Mouse (Mus musculus) forebrain, embryonic 12.5 days (tissue): ENCODE results near the gene Hdac10. TPM values are rescaled to one million over a fixed set of nuclear protein-coding genes. Genes with fewer than 3 reads are reported as not detected.

Experiments used
- ATAC-seq: fragments of 200-750 bp; cut with Nextera tagmentation; 2 replicates; pipeline ENCODE4 v1.8.0; 2017; ENCODE audit warnings: moderate TSS enrichment; ENCODE audit not compliant: low FRiP score
- H3K27ac ChIP-seq: fragments of 300-500 bp; sonication (generic); 2 replicates; pipeline ENCODE4 v1.5.1; 2016; ENCODE audit warnings: mild to moderate bottlenecking
- H3K27me3 ChIP-seq: fragments of 300-500 bp; sonication (generic); 2 replicates; pipeline ENCODE4 v1.6.1; 2016; ENCODE audit warnings: mild to moderate bottlenecking
- H3K36me3 ChIP-seq: fragments of 300-500 bp; sonication (generic); replicated peaks from 2 replicates; pipeline ENCODE4 v1.6.1; 2016; ENCODE audit warnings: mild to moderate bottlenecking
- H3K4me1 ChIP-seq: fragments of 300-500 bp; sonication (generic); 2 replicates; pipeline ENCODE4 v1.6.1; 2016
- H3K4me2 ChIP-seq: fragments of 300-500 bp; sonication (generic); 2 replicates; pipeline ENCODE4 v1.6.1; 2016; ENCODE audit warnings: mild to moderate bottlenecking, moderate library complexity
- H3K4me3 ChIP-seq: fragments of 300-500 bp; sonication (generic); replicated peaks from 2 replicates; pipeline ENCODE4 v1.5.1; 2016; ENCODE audit warnings: mild to moderate bottlenecking
- H3K9ac ChIP-seq: fragments of 300-500 bp; sonication (generic); 2 replicates; pipeline ENCODE4 v1.6.1; 2016; ENCODE audit warnings: mild to moderate bottlenecking
- H3K9me3 ChIP-seq: fragments of 300-500 bp; sonication (generic); 2 replicates; pipeline ENCODE4 v1.6.1; 2016
- WGBS: fragments of 180-500 bp; shearing (Covaris S2); methylation state at CpG from one replicate; pipeline ENCODE4 v1.1.7; 2016; 5-methylcytosine and 5-hydroxymethylcytosine counted together
- polyA plus RNA-seq: library from polyadenylated mRNA; unstranded; fragments of >200 nt; fragmentation: Nextera tagmentation; extraction: Ambion mirVana; gene quantifications from 2 replicates; pipeline ENCODE4 v1.2.1, GENCODE M21; 2016

Hdac10 gene
- polyA plus RNA-seq, 1 experiment from 2014 or later: 20.5 TPM

- peak overlapping the region; percentile 65 for H3K27ac ChIP-seq
- H3K36me3 ChIP-seq: peaks cover 61% of the 10 kb centered on the region
- H3K4me3 ChIP-seq: no peak overlapping the region
- H3K4me1 ChIP-seq: peaks cover 56% of the 10 kb centered on the region
- peak; percentile 62 for ATAC-seq
- 4% methylated on average over 10 of the region's 10 CpGs for WGBS
- H3K9me3 ChIP-seq: no peaks in the 10 kb centered on the region
- no peaks in the 10 kb centered on the region for H3K27me3 ChIP-seq
- peak overlapping the region; percentile 26 for H3K4me2 ChIP-seq
- peak overlapping the region; percentile 36 for H3K9ac ChIP-seq
Observed at GRCm38 (mm10) chr15:89169431-89169830, 40.9 kb upstream of the Hdac10 start.

GRCm38 (mm10) chr15:89168922-89169321 lies 40.4 kb upstream of the Hdac10 start:
- H3K27me3 ChIP-seq: no peaks in the 10 kb centered on the region
- WGBS: 62% methylated on average over 10 of the region's 10 CpGs
- no peak for ATAC-seq
- peaks cover 66% of the 10 kb centered on the region for H3K36me3 ChIP-seq
- peak overlapping the region; percentile 26 for H3K4me2 ChIP-seq
- H3K9me3 ChIP-seq: no peaks in the 10 kb centered on the region
- peak overlapping the region; percentile 65 for H3K27ac ChIP-seq
- peaks cover 51% of the 10 kb centered on the region for H3K4me1 ChIP-seq
- H3K9ac ChIP-seq: no peak overlapping the region
- H3K4me3 ChIP-seq: no peak overlapping the region

- Histone ChIP-seq H3K27ac (no peak overlapping the region), H3K4me2 (no peak overlapping the region), H3K9me3 (no peaks in the 10 kb centered on the region), H3K36me3 (peaks cover 96% of the 10 kb centered on the region), H3K4me1 (peaks cover 18% of the 10 kb centered on the region), H3K27me3 (no peaks in the 10 kb centered on the region), H3K4me3 (no peak overlapping the region), H3K9ac (no peak overlapping the region)
- WGBS: 95% methylated on average over 12 of the region's 12 CpGs
- ATAC-seq: no peak
Observed at GRCm38 (mm10) chr15:89165478-89165877, 37.0 kb upstream of the Hdac10 start.

- peaks cover 100% of the 10 kb centered on the region for H3K36me3 ChIP-seq
- no peaks in the 10 kb centered on the region for H3K4me1 ChIP-seq
- H3K27me3 ChIP-seq: no peaks in the 10 kb centered on the region
- no peak overlapping the region for H3K4me3 ChIP-seq
- ATAC-seq: no peak
- no peaks in the 10 kb centered on the region for H3K9me3 ChIP-seq
- 89% methylated on average over 9 of the region's 9 CpGs for WGBS
- H3K27ac ChIP-seq: no peak overlapping the region
- H3K9ac ChIP-seq: no peak overlapping the region
- H3K4me2 ChIP-seq: no peak overlapping the region
Observed at GRCm38 (mm10) chr15:89161397-89161796, 32.9 kb upstream of the Hdac10 start.

GRCm38 (mm10) chr15:89158516-89158915 lies 30.0 kb upstream of the Hdac10 start:
- no peak overlapping the region for H3K4me2 ChIP-seq
- H3K27ac ChIP-seq: no peak overlapping the region
- no peak overlapping the region for H3K4me3 ChIP-seq
- H3K27me3 ChIP-seq: no peaks in the 10 kb centered on the region
- peaks cover 100% of the 10 kb centered on the region for H3K36me3 ChIP-seq
- WGBS: 96% methylated on average over 16 of the region's 16 CpGs
- no peak for ATAC-seq
- H3K9ac ChIP-seq: no peak overlapping the region
- no peaks in the 10 kb centered on the region for H3K9me3 ChIP-seq
- 0 out of 2 replicates have a peak, but pooled peaks cover 4% of the 10 kb centered on the region for H3K4me1 ChIP-seq

GRCm38 (mm10) chr15:89157954-89158353 lies 29.5 kb upstream of the Hdac10 start:
- H3K27me3 ChIP-seq: no peaks in the 10 kb centered on the region
- no peak overlapping the region for H3K9ac ChIP-seq
- H3K4me1 ChIP-seq: 0 out of 2 replicates have a peak, but pooled peaks cover 4% of the 10 kb centered on the region
- WGBS: 71% methylated on average over 7 of the region's 7 CpGs
- peak; percentile 12; the same call in 1 of the 2 replicates for ATAC-seq
- H3K4me2 ChIP-seq: no peak overlapping the region
- no peaks in the 10 kb centered on the region for H3K9me3 ChIP-seq
- H3K27ac ChIP-seq: no peak overlapping the region
- H3K4me3 ChIP-seq: no peak overlapping the region
- peaks cover 96% of the 10 kb centered on the region for H3K36me3 ChIP-seq

GRCm38 (mm10) chr15:89152312-89152711 lies 23.8 kb upstream of the Hdac10 start:
- peak; percentile 44 for ATAC-seq
- H3K4me3 ChIP-seq: no peak overlapping the region

GRCm38 (mm10) chr15:89150041-89150390 lies 21.5 kb upstream of the Hdac10 start:
- Histone ChIP-seq H3K9me3 (no peaks in the 10 kb centered on the region), H3K27me3 (peaks cover 13% of the 10 kb centered on the region), H3K4me3 (peak overlapping the region; percentile 69), H3K9ac (peak overlapping the region; percentile 79), H3K36me3 (peaks cover 27% of the 10 kb centered on the region), H3K4me1 (peaks cover 54% of the 10 kb centered on the region), H3K4me2 (peak overlapping the region; percentile 79), H3K27ac (peak overlapping the region; percentile 91)
- under 1% methylated on average over 13 of the region's 13 CpGs for WGBS
- ATAC-seq: 0 out of 2 replicates have a peak, but pooled peaks have one; percentile 9

More at GRCm38 (mm10) chr15:89152312-89152711, 23.8 kb upstream of the Hdac10 start:
- Histone ChIP-seq H3K27ac (peak overlapping the region; percentile 70), H3K9ac (peak overlapping the region; percentile 9; the same call in 1 of the 2 replicates), H3K9me3 (no peaks in the 10 kb centered on the region), H3K4me2 (peak overlapping the region; percentile 29), H3K4me1 (peaks cover 41% of the 10 kb centered on the region), H3K36me3 (peaks cover 40% of the 10 kb centered on the region), H3K27me3 (peaks cover 7% of the 10 kb centered on the region; the same call in 1 of the 2 replicates)

- Histone ChIP-seq H3K4me1 (peaks cover 54% of the 10 kb centered on the region), H3K4me3 (peak within 1 kb of the TSS; percentile 69), H3K27ac (peak within 1 kb of the TSS; percentile 91), H3K9me3 (no peaks in the 10 kb centered on the region), H3K36me3 (peaks cover 27% of the 10 kb centered on the region), H3K9ac (peak within 1 kb of the TSS; percentile 79), H3K4me2 (peak within 1 kb of the TSS; percentile 79), H3K27me3 (peaks cover 13% of the 10 kb centered on the region)
- peak; percentile 66 for ATAC-seq
- under 1% methylated on average over 55 of the region's 61 CpGs for WGBS
Observed at GRCm38 (mm10) chr15:89149271-89150040, 21.0 kb upstream of the Hdac10 start, which contains the start of gene Mapk11. Gene Mapk11 (minus strand): TSS chr15:89149628.

GRCm38 (mm10) chr15:89148496-89149270 lies 20.2 kb upstream of the Hdac10 start:
- H3K4me3 ChIP-seq: peak overlapping the region; percentile 69
- H3K9ac ChIP-seq: peak overlapping the region; percentile 79
- H3K4me1 ChIP-seq: peaks cover 50% of the 10 kb centered on the region
- no peak for ATAC-seq
- no peaks in the 10 kb centered on the region for H3K9me3 ChIP-seq
- H3K36me3 ChIP-seq: peaks cover 27% of the 10 kb centered on the region
- peak overlapping the region; percentile 79 for H3K4me2 ChIP-seq
- H3K27ac ChIP-seq: peak overlapping the region; percentile 91
- H3K27me3 ChIP-seq: peaks cover 13% of the 10 kb centered on the region
- 2% methylated on average over 24 of the region's 25 CpGs for WGBS

GRCm38 (mm10) chr15:89147895-89148294 lies 19.4 kb upstream of the Hdac10 start:
- WGBS: 45% methylated on average over 4 of the region's 4 CpGs
- ATAC-seq: no peak
- no peak overlapping the region for H3K27ac ChIP-seq
- peaks cover 13% of the 10 kb centered on the region for H3K27me3 ChIP-seq
- peaks cover 49% of the 10 kb centered on the region for H3K4me1 ChIP-seq
- H3K4me2 ChIP-seq: peak overlapping the region; percentile 79
- H3K4me3 ChIP-seq: peak overlapping the region; percentile 69
- peaks cover 31% of the 10 kb centered on the region for H3K36me3 ChIP-seq
- peak overlapping the region; percentile 79 for H3K9ac ChIP-seq
- H3K9me3 ChIP-seq: no peaks in the 10 kb centered on the region

- Histone ChIP-seq H3K9ac (peak overlapping the region; percentile 55; the same call in 1 of the 2 replicates), H3K27me3 (peaks cover 13% of the 10 kb centered on the region), H3K36me3 (peaks cover 36% of the 10 kb centered on the region), H3K4me2 (peak overlapping the region; percentile 79), H3K4me3 (peak overlapping the region; percentile 69), H3K9me3 (no peaks in the 10 kb centered on the region), H3K4me1 (peaks cover 45% of the 10 kb centered on the region), H3K27ac (0 out of 2 replicates have a peak overlapping the region, but pooled peaks have one; percentile 33)
- ATAC-seq: no peak
- WGBS: 17% methylated on average over 10 of the region's 10 CpGs
Observed at GRCm38 (mm10) chr15:89147456-89147855, 19.0 kb upstream of the Hdac10 start.
